Mouse (Mus musculus) kidney, embryonic 16.5 days (tissue): ENCODE measurements around the gene Srrd. TPM values are rescaled to one million over a fixed set of nuclear protein-coding genes. Genes with fewer than 3 reads are reported as not detected.
A peak's percentile ranks its signal among the peaks of the same experiment; 100 is the strongest.

Experiments
- ATAC-seq: fragments of 200-750 bp; cut with Nextera tagmentation; 2 replicates; pipeline ENCODE4 v1.8.0; 2017; ENCODE audit warnings: moderate TSS enrichment; ENCODE audit not compliant: low FRiP score, low TSS enrichment
- H3K27ac ChIP-seq: fragments of 300-500 bp; sonication (generic); 2 replicates; pipeline ENCODE4 v1.5.1; 2014; ENCODE audit warnings: low read length
- H3K27me3 ChIP-seq: fragments of 300-500 bp; sonication (generic); 2 replicates; pipeline ENCODE4 v1.6.1; 2014; ENCODE audit warnings: low read length, control low read depth, mixed read lengths; ENCODE audit not compliant: insufficient read depth
- H3K36me3 ChIP-seq: fragments of 300-500 bp; sonication (generic); 2 replicates; pipeline ENCODE4 v1.6.1; 2014; ENCODE audit warnings: low read length, control low read depth, mixed read lengths; ENCODE audit not compliant: insufficient read depth
- H3K4me1 ChIP-seq: fragments of 300-500 bp; sonication (generic); 2 replicates; pipeline ENCODE4 v1.6.1; 2014; ENCODE audit warnings: low read length, control low read depth, mixed read lengths; ENCODE audit not compliant: insufficient read depth
- H3K4me2 ChIP-seq: fragments of 300-500 bp; sonication (generic); replicated peaks from 2 replicates; pipeline ENCODE4 v1.6.1; 2014; ENCODE audit warnings: low read depth, low read length
- H3K4me3 ChIP-seq: fragments of 300-500 bp; sonication (generic); 2 replicates; pipeline ENCODE4 v1.5.1; 2014; ENCODE audit warnings: mild to moderate bottlenecking, low read length
- H3K9ac ChIP-seq: fragments of 300-500 bp; sonication (generic); replicated peaks from 2 replicates; pipeline ENCODE4 v1.6.1; 2014; ENCODE audit warnings: low read length
- H3K9me3 ChIP-seq: fragments of 300-500 bp; sonication (generic); 2 replicates; pipeline ENCODE4 v1.6.1; 2016; ENCODE audit warnings: low read length, control low read depth
- WGBS: fragments of 180-500 bp; shearing (Covaris S2); extraction: QIAGEN DNeasy Blood & Tissue Kit; methylation state at CpG from one replicate; pipeline ENCODE4 v1.1.7; 2014; 5-methylcytosine and 5-hydroxymethylcytosine counted together
- polyA plus RNA-seq: library from polyadenylated mRNA; unstranded; fragments of >200 nt; fragmentation: Nextera tagmentation; extraction: Ambion mirVana; gene quantifications from 2 replicates; pipeline ENCODE4 v1.2.1, GENCODE M21; 2015

Gene Srrd
- polyA plus RNA-seq, 1 experiment from 2014 or later, result 47.0 TPM

DNA sequence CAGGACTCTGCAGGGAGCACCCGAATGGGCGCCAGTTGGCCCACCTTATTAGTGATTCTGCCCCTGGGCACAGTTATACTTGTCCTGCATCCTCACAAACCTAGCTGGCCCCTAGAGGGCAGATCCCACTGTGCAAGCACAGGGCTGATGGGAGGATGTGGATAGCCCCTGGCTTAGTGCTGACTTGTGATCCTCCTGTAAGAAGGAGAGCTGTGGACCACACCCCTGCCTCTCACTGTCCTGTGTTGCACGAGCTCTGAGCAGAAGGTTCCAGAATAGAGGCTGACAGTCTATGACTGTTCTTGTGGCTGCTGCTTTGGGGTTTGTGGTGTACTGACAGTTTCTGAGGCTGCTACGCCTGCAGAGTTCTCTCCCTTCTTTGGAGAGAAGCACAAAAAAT is 41.1 kb downstream of the Srrd start:
- WGBS, result 81% methylated on average over 4 of the region's 4 CpGs
- H3K4me1 ChIP-seq, result peaks cover 19% of the 10 kb centered on the region
- H3K36me3 ChIP-seq, result peaks cover 10% of the 10 kb centered on the region; the same call in 1 of the 2 replicates
- no peak overlapping the region for H3K4me2 ChIP-seq
- H3K9me3 ChIP-seq, result no peaks in the 10 kb centered on the region
- H3K27ac ChIP-seq, result no peak overlapping the region
- H3K27me3 ChIP-seq, result no peaks in the 10 kb centered on the region
- ATAC-seq, result no peak
- no peak overlapping the region for H3K4me3 ChIP-seq
- H3K9ac ChIP-seq, result no peak overlapping the region

DNA sequence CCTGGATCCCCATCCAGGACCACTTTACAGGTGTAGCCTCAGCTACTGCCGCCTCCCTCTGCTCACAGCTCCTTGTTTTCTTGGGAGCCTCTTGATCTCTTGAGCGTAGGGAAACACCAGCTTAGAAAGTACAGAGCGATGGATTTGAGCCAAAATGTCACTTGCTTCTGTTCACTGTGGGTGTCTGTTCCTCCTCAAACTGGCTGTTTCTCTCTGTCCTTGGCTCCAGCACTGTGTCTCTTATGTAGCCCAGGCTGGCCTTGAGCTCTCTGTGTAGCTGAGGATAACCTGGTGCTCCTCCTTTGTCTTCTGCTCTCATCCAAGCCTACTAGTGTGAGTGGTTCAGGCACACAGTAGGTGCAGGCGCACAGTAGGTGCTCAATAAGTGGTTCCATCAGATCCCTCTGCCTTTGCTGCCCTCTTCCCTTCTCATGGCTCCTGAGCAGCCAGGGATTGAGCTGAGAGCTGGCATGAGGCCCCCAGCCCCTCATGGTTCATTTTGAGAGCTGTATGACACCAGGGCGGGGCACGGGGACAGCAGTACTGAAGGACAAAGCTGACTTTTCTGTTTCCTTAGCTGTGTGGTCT is 42.0 kb downstream of the Srrd start:
- Histone ChIP-seq H3K9ac (no peak overlapping the region), H3K27me3 (no peaks in the 10 kb centered on the region), H3K4me1 (peaks cover 20% of the 10 kb centered on the region), H3K4me2 (no peak overlapping the region), H3K4me3 (no peak overlapping the region), H3K27ac (no peak overlapping the region), H3K36me3 (peaks cover 6% of the 10 kb centered on the region; the same call in 1 of the 2 replicates), H3K9me3 (no peaks in the 10 kb centered on the region)
- ATAC-seq, result no peak
- 94% methylated on average over 6 of the region's 6 CpGs for WGBS

DNA sequence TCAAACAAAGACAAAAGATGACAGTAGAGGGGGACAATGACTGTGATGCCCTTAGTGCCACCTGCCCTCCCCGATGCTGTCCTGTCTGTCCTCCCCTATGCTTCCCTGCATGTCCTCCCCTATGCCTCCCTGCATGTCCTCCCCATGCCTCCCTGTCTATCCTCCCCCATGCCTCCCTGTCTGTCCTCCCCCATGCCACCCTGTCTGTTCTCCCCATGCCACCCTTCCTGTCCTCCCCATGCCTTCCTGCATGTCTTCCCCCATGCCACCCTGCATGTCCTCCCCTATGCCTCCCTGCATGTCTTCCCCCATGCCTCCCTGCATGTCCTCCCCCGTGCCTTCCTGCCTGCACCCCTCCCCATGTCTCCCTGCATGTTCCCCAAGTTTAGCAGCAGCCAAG is 42.7 kb downstream of the Srrd start:
- no peak overlapping the region for H3K27ac ChIP-seq
- WGBS, result 73% methylated on average over 2 of the region's 2 CpGs
- ATAC-seq, result no peak

DNA sequence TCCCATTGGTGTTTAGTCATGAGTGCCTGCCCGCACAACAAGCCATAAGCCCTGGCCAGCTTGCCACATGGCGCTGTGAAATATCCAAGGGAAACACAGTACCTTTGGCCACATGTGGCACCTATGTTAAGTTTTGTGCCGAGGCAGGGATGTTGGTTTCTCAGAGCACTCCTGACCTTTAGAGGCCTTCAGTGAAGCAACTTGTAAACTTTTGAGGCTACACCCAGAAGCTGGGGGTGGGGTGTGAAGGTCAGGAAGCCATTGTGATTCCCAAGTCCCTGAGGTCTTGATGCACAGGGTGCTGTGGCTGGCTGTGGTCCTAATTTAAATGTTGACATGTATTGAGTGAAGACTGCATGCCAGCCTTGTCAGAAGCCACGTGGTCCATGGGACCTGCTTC is 43.4 kb downstream of the Srrd start:
- no peaks in the 10 kb centered on the region for H3K9me3 ChIP-seq
- H3K36me3 ChIP-seq, result no peaks in the 10 kb centered on the region; the same call in 1 of the 2 replicates
- no peak overlapping the region for H3K4me3 ChIP-seq
- no peak overlapping the region for H3K4me2 ChIP-seq
- no peaks in the 10 kb centered on the region for H3K27me3 ChIP-seq
- no peak overlapping the region for H3K9ac ChIP-seq
- peaks cover 22% of the 10 kb centered on the region for H3K4me1 ChIP-seq
- WGBS, result 87% methylated on average over 4 of the region's 4 CpGs
- no peak for ATAC-seq
- H3K27ac ChIP-seq, result peak overlapping the region; percentile 49; the same call in 1 of the 2 replicates

More for the DNA sequence above, 42.7 kb downstream of the Srrd start:
- H3K4me1 ChIP-seq, result peaks cover 20% of the 10 kb centered on the region
- H3K9ac ChIP-seq, result no peak overlapping the region
- no peak overlapping the region for H3K4me3 ChIP-seq
- H3K9me3 ChIP-seq, result no peaks in the 10 kb centered on the region
- no peak overlapping the region for H3K4me2 ChIP-seq
- no peaks in the 10 kb centered on the region for H3K27me3 ChIP-seq
- H3K36me3 ChIP-seq, result peaks cover 5% of the 10 kb centered on the region; the same call in 1 of the 2 replicates

DNA sequence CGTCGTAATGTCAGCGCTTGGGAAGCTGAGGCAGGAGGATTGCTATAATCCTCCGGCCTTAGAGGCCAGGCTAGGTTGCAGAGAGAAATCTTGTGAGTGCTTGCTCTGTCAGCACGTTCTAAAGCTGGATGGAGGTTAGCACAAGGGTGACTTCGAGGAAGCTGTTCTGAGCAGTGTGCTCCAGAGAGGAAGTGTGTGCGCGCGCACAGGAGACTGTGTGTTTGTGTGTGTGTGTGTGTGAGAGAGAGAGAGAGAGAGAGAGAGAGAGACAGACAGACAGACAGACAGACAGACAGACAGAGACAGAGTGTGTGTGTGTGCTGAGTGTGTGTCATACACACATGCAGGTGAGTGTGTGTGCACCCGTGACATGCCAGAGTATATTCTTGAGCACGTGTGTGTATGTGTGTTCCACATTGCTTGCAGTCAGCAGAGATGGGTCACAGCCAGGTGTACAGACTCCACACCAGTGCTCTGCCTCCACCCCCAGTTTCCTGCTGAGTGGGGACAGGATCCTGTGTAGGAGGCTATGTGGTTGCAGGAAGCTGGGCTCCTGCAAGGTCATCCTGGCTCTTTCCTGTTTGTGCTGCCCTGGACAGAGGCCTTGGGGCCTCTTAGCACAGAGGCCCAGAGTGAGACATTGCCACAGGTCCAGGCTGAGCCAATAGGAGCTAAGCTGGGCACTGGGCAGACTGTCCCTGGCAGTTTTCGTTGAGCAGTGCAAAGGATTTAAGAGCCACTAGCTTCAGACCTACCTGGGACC is 44.4 kb downstream of the Srrd start:
- H3K27me3 ChIP-seq, result no peaks in the 10 kb centered on the region
- peak; percentile 71 for ATAC-seq
- no peak overlapping the region for H3K4me3 ChIP-seq
- peak overlapping the region; percentile 49 for H3K27ac ChIP-seq
- H3K4me2 ChIP-seq, result no peak overlapping the region
- H3K4me1 ChIP-seq, result peaks cover 28% of the 10 kb centered on the region
- H3K36me3 ChIP-seq, result no peaks in the 10 kb centered on the region
- WGBS, result 73% methylated on average over 12 of the region's 12 CpGs
- H3K9ac ChIP-seq, result 0 out of 2 replicates have a peak overlapping the region, but pooled peaks have one; percentile 14
- H3K9me3 ChIP-seq, result no peaks in the 10 kb centered on the region

DNA sequence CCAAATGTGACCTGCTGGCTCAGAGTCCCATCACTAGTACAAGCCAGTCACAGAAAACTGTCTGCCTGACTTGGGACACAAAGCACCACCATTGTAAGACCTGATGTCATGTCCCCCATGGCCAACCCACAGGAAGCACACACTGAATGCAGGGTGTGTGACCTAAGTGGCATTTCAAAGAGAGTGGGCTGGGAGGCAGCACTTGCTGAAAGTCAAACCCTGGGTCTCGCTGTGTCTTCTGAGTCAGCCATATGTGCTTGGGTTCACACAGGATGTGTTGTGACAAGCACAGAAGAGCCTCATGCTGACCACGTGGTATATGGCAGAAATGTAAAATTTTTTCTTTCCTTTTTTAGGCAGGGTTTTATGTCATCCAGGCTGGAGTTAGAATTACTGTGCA is 45.6 kb downstream of the Srrd start:
- Histone ChIP-seq H3K27ac (peak overlapping the region; percentile 11; the same call in 1 of the 2 replicates), H3K9ac (no peak overlapping the region), H3K36me3 (no peaks in the 10 kb centered on the region), H3K9me3 (no peaks in the 10 kb centered on the region), H3K4me2 (no peak overlapping the region), H3K4me3 (no peak overlapping the region), H3K27me3 (no peaks in the 10 kb centered on the region), H3K4me1 (peaks cover 29% of the 10 kb centered on the region)
- no peak for ATAC-seq
- 73% methylated on average over 2 of the region's 2 CpGs for WGBS

DNA sequence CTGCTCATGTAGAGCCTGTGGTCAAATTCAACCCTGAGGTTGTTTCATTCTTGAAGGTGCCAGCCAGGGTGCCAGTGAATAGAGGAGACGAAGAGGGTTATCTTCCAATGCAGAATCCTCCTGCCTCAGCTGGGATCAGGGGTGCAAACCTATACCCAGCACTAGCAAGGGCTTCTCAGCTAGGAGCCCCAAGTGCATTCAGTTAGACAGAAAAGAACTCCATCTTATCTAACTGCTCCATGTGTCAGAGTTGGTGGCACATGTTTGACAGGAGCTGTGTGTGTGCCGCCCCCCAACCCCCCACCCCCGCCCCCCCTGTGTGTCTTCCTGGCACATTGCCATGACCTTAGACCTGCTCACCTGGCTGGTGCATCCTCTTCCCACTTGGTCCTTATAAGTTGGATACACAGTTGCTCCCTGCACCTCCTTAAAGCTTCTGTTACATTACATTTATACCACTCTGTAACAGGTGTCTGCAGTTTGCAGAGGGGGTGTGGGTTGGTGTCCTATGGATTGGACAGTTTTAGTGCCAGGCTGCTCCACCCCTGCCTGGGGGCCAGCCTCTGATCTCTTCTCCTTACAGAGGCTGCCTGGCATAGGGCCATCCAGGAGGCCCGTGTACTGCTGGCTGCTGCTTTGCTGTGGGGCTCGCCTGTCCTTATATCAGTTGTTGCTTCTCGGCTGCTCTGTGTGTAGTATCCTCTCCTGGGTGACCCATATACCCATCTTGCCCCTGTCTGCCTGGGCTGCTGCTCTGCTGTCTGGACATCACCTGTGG is 46.2 kb downstream of the Srrd start:
- ATAC-seq, result no peak
- peaks cover 36% of the 10 kb centered on the region for H3K4me1 ChIP-seq
- no peak overlapping the region for H3K4me3 ChIP-seq
- no peaks in the 10 kb centered on the region for H3K9me3 ChIP-seq
- H3K27me3 ChIP-seq, result no peaks in the 10 kb centered on the region
- H3K4me2 ChIP-seq, result no peak overlapping the region
- no peak overlapping the region for H3K9ac ChIP-seq
- 69% methylated on average over 6 of the region's 6 CpGs for WGBS
- peak overlapping the region; percentile 11; the same call in 1 of the 2 replicates for H3K27ac ChIP-seq
- no peaks in the 10 kb centered on the region for H3K36me3 ChIP-seq

DNA sequence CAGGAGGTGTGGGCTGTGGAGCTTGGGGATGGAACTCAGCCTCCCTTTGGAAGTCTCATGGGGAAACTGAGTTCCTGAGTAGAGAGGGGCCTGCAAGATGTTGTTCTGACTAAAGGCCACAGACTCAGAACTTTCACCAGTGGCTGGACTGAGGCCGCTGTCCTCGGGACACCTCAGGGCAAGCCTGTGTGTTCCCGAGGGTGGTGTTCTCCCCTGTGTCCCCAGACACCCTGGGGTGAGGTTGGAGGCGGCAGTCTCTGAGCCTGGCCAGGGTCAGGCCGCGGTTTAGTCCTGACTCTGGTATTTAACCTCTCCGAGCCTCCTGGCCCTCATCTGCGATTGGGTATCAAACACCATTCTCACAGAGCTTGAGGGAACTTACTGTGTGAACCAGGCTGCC is 47.3 kb downstream of the Srrd start:
- WGBS, result 69% methylated on average over 8 of the region's 8 CpGs
- H3K4me1 ChIP-seq, result peaks cover 45% of the 10 kb centered on the region
- no peaks in the 10 kb centered on the region for H3K36me3 ChIP-seq
- H3K9me3 ChIP-seq, result no peaks in the 10 kb centered on the region
- no peak overlapping the region for H3K9ac ChIP-seq
- no peak for ATAC-seq
- no peak overlapping the region for H3K4me2 ChIP-seq
- H3K27ac ChIP-seq, result no peak overlapping the region
- H3K27me3 ChIP-seq, result no peaks in the 10 kb centered on the region
- no peak overlapping the region for H3K4me3 ChIP-seq

DNA sequence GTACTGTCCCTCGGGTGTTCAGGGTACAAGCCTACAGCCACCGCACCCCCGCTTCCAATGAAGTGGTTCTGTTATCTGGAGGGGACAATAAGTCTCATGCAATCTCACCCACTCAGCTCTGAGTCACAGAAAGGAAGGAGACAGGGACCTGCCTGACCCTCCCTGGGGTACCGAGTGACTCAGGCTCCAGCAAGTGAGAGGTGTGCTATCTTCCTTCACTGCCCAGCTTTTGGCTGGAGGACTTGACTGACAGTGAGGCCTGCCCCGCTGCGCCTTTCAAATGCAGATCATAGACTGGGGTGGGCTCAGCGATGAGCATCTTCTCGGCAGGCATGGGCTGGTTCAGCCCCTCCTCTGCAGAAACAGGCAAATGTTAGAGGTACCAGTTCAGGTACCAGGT is 47.7 kb downstream of the Srrd start:
- WGBS, result 63% methylated on average over 8 of the region's 8 CpGs
- Histone ChIP-seq H3K9me3 (no peaks in the 10 kb centered on the region), H3K4me3 (no peak overlapping the region), H3K27ac (no peak overlapping the region), H3K36me3 (no peaks in the 10 kb centered on the region), H3K27me3 (no peaks in the 10 kb centered on the region), H3K4me2 (no peak overlapping the region), H3K9ac (no peak overlapping the region), H3K4me1 (peaks cover 49% of the 10 kb centered on the region)
- no peak for ATAC-seq
